Mouse (Mus musculus) testis, adult 2 months (tissue): ENCODE data around the gene Ap5b1.

Source experiments
- CTCF ChIP-seq: fragments of 200-500 bp; IDR thresholded peaks from 2 replicates; pipeline ENCODE4 v1.5.1; 2012; ENCODE audit warnings: low read depth, mild to moderate bottlenecking, inconsistent platforms, low read length, moderate library complexity; ENCODE audit not compliant: control insufficient read depth, insufficient read depth, insufficient replicate concordance
- POLR2A ChIP-seq: fragments of 200-500 bp; IDR thresholded peaks from 2 replicates; pipeline ENCODE4 v1.6.1; 2012; ENCODE audit warnings: low read depth, mild to moderate bottlenecking, inconsistent platforms, low read length, moderate library complexity; ENCODE audit not compliant: control insufficient read depth

DNA sequence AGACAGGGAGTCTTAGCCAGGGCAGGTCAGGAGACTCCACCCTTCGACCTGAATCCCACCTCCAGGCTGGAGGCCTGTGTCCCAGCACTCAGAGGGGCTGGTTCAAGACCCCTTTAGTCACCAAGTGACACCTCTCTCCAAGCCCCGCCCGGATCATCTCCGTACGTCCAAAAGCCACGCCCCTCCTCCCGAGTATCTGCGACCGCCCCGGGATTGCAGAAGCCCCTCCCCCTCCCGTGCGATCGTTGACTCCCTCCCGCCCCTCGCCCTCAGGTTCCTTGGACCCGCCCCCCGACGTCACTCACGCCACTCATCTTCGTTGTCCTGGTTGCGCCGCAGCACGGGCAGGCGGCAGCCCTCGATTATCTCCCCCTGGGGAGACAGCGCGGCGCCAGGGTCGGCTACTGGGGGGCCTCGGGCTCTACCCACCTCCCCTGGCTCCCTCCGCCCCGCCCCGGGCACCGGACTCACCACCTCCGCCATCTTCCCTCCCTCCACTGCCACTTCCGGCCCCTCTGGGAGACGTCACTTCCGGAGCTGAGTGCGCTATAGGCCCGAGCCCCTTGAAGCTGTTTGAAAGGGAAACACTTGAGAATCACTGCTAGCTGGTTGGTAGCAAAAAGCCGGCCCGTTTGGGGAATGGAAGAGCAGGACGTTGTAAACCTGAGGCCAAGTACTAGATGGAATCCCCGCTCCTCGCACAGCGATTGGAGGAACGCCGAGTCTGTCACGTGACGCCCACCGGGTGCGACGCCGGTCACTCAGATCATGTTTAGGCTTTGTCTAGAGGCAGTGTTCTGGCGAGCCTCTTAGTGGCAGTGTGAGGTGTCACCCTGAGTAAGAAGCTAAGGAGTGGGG lies 42.0 kb downstream of the Ap5b1 start, which contains the start of gene Kat5:
- TF ChIP-seq CTCF (no peak), POLR2A (peak; percentile 69)
